Mouse (Mus musculus) left cerebral cortex, postnatal 25 days (tissue): ENCODE measurements around the gene Cdon. TPM values are rescaled to one million over a fixed set of nuclear protein-coding genes. Genes with fewer than 3 reads are reported as not detected.
A peak's percentile ranks its signal among the peaks of the same experiment; 100 is the strongest.

ENCODE experiments used
- DNase-seq, 2 experiments: peaks; one replicate each; pipeline ENCODE4 v3.0.0; 2022; ENCODE audit warnings: low spot score in 2 of 2, mixed read lengths in 1 of 2
- intact Hi-C: fragments of 180-260 bp; cut with DNase I; formaldehyde crosslinking; loops from one replicate; pipeline ENCODE4 v1.15.1; 2025
- total RNA-seq, 2 experiments: library from RNA; stranded (reverse); gene quantifications; 2 replicates each; pipeline ENCODE4 v1.2.3; 2021

Gene Cdon
- total RNA-seq: 1 to 10 TPM; 7.4 to 7.7 TPM

- intact Hi-C loops: loop anchor here (5.0 kb wide), 2 partner anchors 121 to 139 kb away; no protein-coding TSS in a partner anchor
- peak; percentile 78 to 84 for DNase-seq
Observed at GRCm38 (mm10) chr9:35420805-35421719, at the start of gene Cdon. Gene Cdon (plus strand): TSS chr9:35421128.

- intact Hi-C loops: no loop called here
- no peak for DNase-seq
Observed at GRCm38 (mm10) chr9:35372324-35373101, 48.4 kb upstream of the Cdon start.

GRCm38 (mm10) chr9:35377916-35378315, 43.0 kb upstream of the Cdon start:
- no peak for DNase-seq
- intact Hi-C loops: no loop called here

GRCm38 (mm10) chr9:35378991-35379390, 41.9 kb upstream of the Cdon start:
- no peak for DNase-seq
- intact Hi-C loops: no loop called here

- intact Hi-C loops: loop anchor here (5.0 kb wide), 1 partner anchor 68 kb away; no protein-coding TSS in a partner anchor
- no peak for DNase-seq
Observed at GRCm38 (mm10) chr9:35399896-35400295, 21.0 kb upstream of the Cdon start.

- intact Hi-C loops: loop anchor here (5.0 kb wide), 1 partner anchor 68 kb away; no protein-coding TSS in a partner anchor
Observed at GRCm38 (mm10) chr9:35400398-35400797, 20.5 kb upstream of the Cdon start.

GRCm38 (mm10) chr9:35400831-35401230, 20.1 kb upstream of the Cdon start:
- intact Hi-C loops: loop anchor here (5.0 kb wide), 1 partner anchor 69 kb away; no protein-coding TSS in a partner anchor

More at GRCm38 (mm10) chr9:35400398-35400797, 20.5 kb upstream of the Cdon start:
- no peak for DNase-seq

GRCm38 (mm10) chr9:35402584-35402991, 18.3 kb upstream of the Cdon start:
- intact Hi-C loops: loop anchor here (5.0 kb wide), 1 partner anchor 70 kb away; no protein-coding TSS in a partner anchor
- DNase-seq: peak; percentile 31 to 69

More at GRCm38 (mm10) chr9:35400831-35401230, 20.1 kb upstream of the Cdon start:
- DNase-seq: no peak

- no peak for DNase-seq
- intact Hi-C loops: loop anchor here (5.0 kb wide), 1 partner anchor 71 kb away; no protein-coding TSS in a partner anchor
Observed at GRCm38 (mm10) chr9:35403490-35403889, 17.4 kb upstream of the Cdon start.

- intact Hi-C loops: no loop called here
- no peak for DNase-seq
Observed at GRCm38 (mm10) chr9:35405038-35405905, 15.7 kb upstream of the Cdon start.

- intact Hi-C loops: no loop called here
- no peak for DNase-seq
Observed at GRCm38 (mm10) chr9:35411225-35411965, 9.5 kb upstream of the Cdon start.

GRCm38 (mm10) chr9:35411975-35412374, 9.0 kb upstream of the Cdon start:
- DNase-seq: no peak
- intact Hi-C loops: no loop called here

- intact Hi-C loops: loop anchor here (5.0 kb wide), 2 partner anchors 121 to 139 kb away; no protein-coding TSS in a partner anchor
- DNase-seq: peak; percentile 38 to 41
Observed at GRCm38 (mm10) chr9:35421730-35422235, 855 bp downstream of the Cdon start.

- no peak for DNase-seq
- intact Hi-C loops: loop anchor here (5.0 kb wide), 2 partner anchors 120 to 140 kb away; no protein-coding TSS in a partner anchor
Observed at GRCm38 (mm10) chr9:35422405-35422941, 1.5 kb downstream of the Cdon start.

- intact Hi-C loops: loop anchor here (5.0 kb wide), 2 partner anchors 119 to 141 kb away; no protein-coding TSS in a partner anchor
- DNase-seq: no peak
Observed at GRCm38 (mm10) chr9:35423265-35423664, 2.3 kb downstream of the Cdon start.

GRCm38 (mm10) chr9:35424671-35425070, 3.7 kb downstream of the Cdon start:
- intact Hi-C loops: loop anchor here (1.0 to 5.0 kb wide), 5 partner anchors 15 to 142 kb away; no protein-coding TSS in a partner anchor

GRCm38 (mm10) chr9:35430476-35430875, 9.5 kb downstream of the Cdon start:
- intact Hi-C loops: no loop called here
- DNase-seq: no peak

More at GRCm38 (mm10) chr9:35424671-35425070, 3.7 kb downstream of the Cdon start:
- DNase-seq: peak; percentile 63 to 89
